Mouse (Mus musculus) neural tube, embryonic 11.5 days (tissue): ENCODE data around the gene Polrmt. TPM values are rescaled to one million over a fixed set of nuclear protein-coding genes. Genes with fewer than 3 reads are reported as not detected.

Experiments
- ATAC-seq: fragments of 200-750 bp; cut with Nextera tagmentation; 2 replicates; pipeline ENCODE4 v1.8.0; 2017; ENCODE audit warnings: moderate number of reproducible peaks, mild to moderate bottlenecking, moderate TSS enrichment, moderate library complexity; ENCODE audit not compliant: insufficient read depth, low FRiP score, low TSS enrichment
- DNase-seq: peaks from one replicate; pipeline ENCODE4 v3.0.0-alpha.2; 2015; ENCODE audit warnings: low spot score
- H3K27ac ChIP-seq: fragments of 300-500 bp; sonication (generic); 2 replicates; pipeline ENCODE4 v1.5.1; 2014; ENCODE audit warnings: low read depth, mild to moderate bottlenecking, low read length
- H3K27me3 ChIP-seq: fragments of 300-500 bp; sonication (generic); 2 replicates; pipeline ENCODE4 v1.6.1; 2014; ENCODE audit warnings: mild to moderate bottlenecking, low read length, mixed read lengths; ENCODE audit not compliant: control insufficient read depth, insufficient read depth
- H3K36me3 ChIP-seq: fragments of 300-500 bp; sonication (generic); 2 replicates; pipeline ENCODE4 v1.6.1; 2014; ENCODE audit warnings: mild to moderate bottlenecking, low read length, moderate library complexity, mixed read lengths; ENCODE audit not compliant: control insufficient read depth, insufficient read depth
- H3K4me1 ChIP-seq: fragments of 300-500 bp; sonication (generic); 2 replicates; pipeline ENCODE4 v1.6.1; 2014; ENCODE audit warnings: low read length, mixed read lengths; ENCODE audit not compliant: control insufficient read depth, insufficient read depth
- H3K4me2 ChIP-seq: fragments of 300-500 bp; sonication (generic); 2 replicates; pipeline ENCODE4 v1.6.1; 2014; ENCODE audit warnings: low read depth, mild to moderate bottlenecking, moderate library complexity
- H3K4me3 ChIP-seq: fragments of 300-500 bp; sonication (generic); 2 replicates; pipeline ENCODE4 v1.5.1; 2014; ENCODE audit warnings: low read depth, low read length
- H3K9ac ChIP-seq: fragments of 300-500 bp; sonication (generic); 2 replicates; pipeline ENCODE4 v1.6.1; 2014; ENCODE audit warnings: mild to moderate bottlenecking, low read length
- H3K9me3 ChIP-seq: fragments of 300-500 bp; sonication (generic); 2 replicates; pipeline ENCODE4 v1.6.1; 2016; ENCODE audit warnings: low read length; ENCODE audit not compliant: control insufficient read depth
- WGBS: fragments of 180-500 bp; shearing (Covaris S2); extraction: QIAGEN DNeasy Blood & Tissue Kit; methylation state at CpG from one replicate; pipeline ENCODE4 v1.1.7; 2014; 5-methylcytosine and 5-hydroxymethylcytosine counted together
- polyA plus RNA-seq: library from polyadenylated mRNA; unstranded; fragments of >200 nt; fragmentation: Nextera tagmentation; extraction: Ambion mirVana; gene quantifications from 2 replicates; pipeline ENCODE4 v1.2.1, GENCODE M21; 2014

The Polrmt gene
- polyA plus RNA-seq, 1 experiment from 2014 or later = 34.1 TPM

DNA sequence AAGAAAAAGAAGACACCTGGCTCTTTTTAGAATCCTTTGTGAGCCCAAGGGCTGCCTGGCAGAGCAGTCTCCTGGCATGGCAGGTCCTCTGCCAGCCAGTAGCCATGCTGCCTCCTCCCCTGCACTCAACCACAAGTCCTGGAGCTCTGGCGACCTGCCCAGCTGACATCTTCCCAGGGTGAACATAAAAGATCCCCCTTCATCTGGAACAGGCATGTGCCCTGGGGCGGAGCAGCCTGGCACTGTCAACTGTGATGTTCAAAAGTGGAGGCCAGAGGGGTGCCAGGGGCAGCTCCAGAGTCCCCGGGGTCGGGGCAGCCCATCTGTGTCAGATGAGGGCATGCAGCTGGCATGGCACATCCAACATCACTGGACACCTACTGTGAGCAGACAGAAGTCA lies 31.4 kb downstream of the Polrmt start:
- WGBS = 69% methylated on average over 4 of the region's 4 CpGs
- no peak for DNase-seq
- Histone ChIP-seq H3K9ac (no peak overlapping the region), H3K4me3 (no peak overlapping the region), H3K36me3 (peaks cover 3% of the 10 kb centered on the region), H3K4me1 (peaks cover 7% of the 10 kb centered on the region), H3K4me2 (no peak overlapping the region), H3K27me3 (peaks cover 42% of the 10 kb centered on the region), H3K27ac (no peak overlapping the region), H3K9me3 (no peaks in the 10 kb centered on the region)
- ATAC-seq = no peak

DNA sequence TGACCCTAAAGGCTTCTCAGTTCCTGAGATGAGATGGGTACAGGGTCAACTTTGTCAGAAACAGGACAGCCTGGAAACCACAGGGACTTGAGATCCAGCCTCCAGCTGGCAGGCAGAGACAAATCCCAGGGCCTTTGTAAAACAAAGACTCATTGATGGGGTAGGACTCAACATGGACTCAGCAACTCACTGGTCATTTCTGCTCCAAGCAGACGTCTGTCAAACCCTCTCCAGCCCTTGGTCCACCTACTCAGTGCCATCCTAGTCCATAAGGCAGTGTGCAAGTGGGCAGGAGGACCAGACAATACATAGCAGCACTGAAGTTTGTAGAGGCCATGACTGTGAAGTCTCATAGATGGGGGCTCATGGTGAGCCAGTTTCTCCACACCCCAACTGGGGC lies 33.2 kb downstream of the Polrmt start:
- no peak overlapping the region for H3K27ac ChIP-seq
- H3K4me3 ChIP-seq = no peak overlapping the region
- no peak overlapping the region for H3K9ac ChIP-seq
- 34% methylated on average over 1 of the region's 1 CpGs for WGBS
- H3K4me1 ChIP-seq = peaks cover 7% of the 10 kb centered on the region
- H3K36me3 ChIP-seq = peaks cover 14% of the 10 kb centered on the region
- H3K4me2 ChIP-seq = no peak overlapping the region
- peaks cover 36% of the 10 kb centered on the region for H3K27me3 ChIP-seq
- no peaks in the 10 kb centered on the region for H3K9me3 ChIP-seq
- DNase-seq = no peak
- ATAC-seq = no peak

DNA sequence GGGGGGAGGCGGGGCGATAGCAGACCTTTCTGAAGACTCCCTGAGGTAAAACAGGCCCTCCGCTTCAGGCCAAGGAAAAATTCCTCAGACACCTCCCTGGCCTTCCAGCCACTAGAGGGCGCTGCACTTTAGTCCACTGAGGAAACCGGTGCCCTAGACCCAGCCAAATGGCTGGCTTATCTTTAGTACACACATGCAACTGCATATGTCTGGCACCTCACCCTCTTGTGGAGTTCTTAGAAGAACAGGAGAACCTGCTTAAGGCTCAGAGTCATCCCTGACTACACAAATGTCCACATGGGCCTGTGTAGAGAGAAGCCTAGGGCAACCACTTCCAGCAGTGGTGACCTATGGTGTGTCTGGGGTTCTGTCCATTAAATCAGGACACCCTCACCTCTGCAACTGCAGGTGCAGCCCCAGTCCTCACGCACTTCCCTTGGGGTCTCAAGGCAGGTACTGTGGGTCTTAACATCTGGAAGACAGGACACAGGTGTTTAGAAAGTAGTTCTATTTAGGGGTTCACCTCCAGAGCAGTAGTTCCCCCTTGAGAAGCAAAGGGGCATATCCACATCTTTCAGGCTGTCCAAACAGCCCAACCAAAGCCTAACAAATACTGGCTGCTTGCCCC lies 33.8 kb downstream of the Polrmt start:
- no peak overlapping the region for H3K9ac ChIP-seq
- 6% methylated on average over 4 of the region's 6 CpGs for WGBS
- ATAC-seq (no peak; the same call in 1 of the 2 replicates), DNase-seq (peak; percentile 78)
- peaks cover 14% of the 10 kb centered on the region for H3K36me3 ChIP-seq
- H3K4me3 ChIP-seq = no peak overlapping the region
- no peak overlapping the region for H3K4me2 ChIP-seq
- peaks cover 30% of the 10 kb centered on the region for H3K27me3 ChIP-seq
- H3K4me1 ChIP-seq = peaks cover 7% of the 10 kb centered on the region
- H3K27ac ChIP-seq = no peak overlapping the region
- H3K9me3 ChIP-seq = no peaks in the 10 kb centered on the region

DNA sequence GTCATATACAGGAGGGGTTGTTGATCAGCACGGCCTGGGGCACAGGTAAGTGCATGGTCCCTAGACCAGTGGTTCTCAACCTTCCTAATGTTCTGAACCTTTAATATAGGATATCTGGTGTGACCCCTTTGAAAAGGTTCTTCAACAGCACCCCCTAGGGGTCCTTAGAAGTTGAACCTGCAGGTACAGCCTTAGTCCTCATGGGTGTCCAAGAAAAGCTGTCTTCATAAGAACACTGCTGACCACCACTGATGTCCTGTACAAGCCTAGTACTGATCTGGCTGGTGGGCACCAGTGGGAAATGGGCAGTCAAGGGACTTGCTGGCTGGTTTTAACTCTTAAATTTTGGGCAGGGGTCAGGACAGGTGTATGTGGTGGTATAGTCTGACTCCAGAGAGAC lies 34.4 kb downstream of the Polrmt start:
- no peak overlapping the region for H3K4me2 ChIP-seq
- H3K27me3 ChIP-seq = peaks cover 24% of the 10 kb centered on the region
- peaks cover 4% of the 10 kb centered on the region for H3K4me1 ChIP-seq
- H3K4me3 ChIP-seq = no peak overlapping the region
- no peaks in the 10 kb centered on the region for H3K9me3 ChIP-seq
- H3K27ac ChIP-seq = no peak overlapping the region
- ATAC-seq = no peak; the same call in 1 of the 2 replicates
- WGBS = 85% methylated on average over 1 of the region's 1 CpGs
- peaks cover 14% of the 10 kb centered on the region for H3K36me3 ChIP-seq
- H3K9ac ChIP-seq = no peak overlapping the region
- no peak for DNase-seq

DNA sequence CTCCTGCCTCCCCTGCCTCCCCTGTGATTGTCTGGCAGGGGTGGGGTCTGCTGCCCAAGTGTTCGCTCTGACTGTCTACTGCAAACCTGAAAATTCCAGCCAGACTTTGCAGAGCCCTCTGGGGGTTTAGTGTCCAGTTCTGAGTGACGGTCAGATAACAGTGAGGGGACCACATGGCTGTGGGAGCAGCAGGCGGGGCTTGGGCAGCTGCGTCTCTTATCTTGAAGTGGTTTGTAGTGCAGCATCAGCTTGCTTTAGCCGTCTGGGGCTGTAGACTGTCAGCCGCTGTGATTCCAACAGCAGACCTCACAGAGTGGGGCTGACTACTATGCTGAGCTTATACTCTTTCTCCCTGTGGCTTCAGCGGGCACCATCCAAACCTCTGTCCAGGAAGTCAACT lies 37.1 kb downstream of the Polrmt start:
- Histone ChIP-seq H3K27ac (no peak overlapping the region), H3K36me3 (peaks cover 14% of the 10 kb centered on the region)
- WGBS = 91% methylated on average over 7 of the region's 7 CpGs

DNA sequence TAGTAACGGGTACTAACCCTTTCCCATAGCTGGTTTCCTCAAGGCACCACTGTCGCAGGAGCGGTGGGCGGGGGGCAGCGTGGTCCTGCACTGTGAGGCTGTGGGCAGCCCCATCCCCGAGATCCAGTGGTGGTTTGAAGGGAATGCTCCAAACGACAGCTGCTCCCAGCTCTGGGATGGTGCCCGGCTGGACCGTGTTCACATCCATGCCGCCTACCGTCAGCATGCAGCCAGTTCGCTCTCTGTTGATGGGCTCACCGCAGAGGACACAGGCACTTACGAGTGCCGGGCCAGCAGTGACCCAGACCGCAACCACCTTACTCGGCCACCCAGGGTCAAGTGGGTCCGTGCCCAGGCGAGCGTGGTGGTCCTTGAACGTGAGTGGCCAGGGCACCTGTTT lies 37.7 kb downstream of the Polrmt start:
- H3K27ac ChIP-seq = no peak overlapping the region
- ATAC-seq (no peak), DNase-seq (no peak)
- no peaks in the 10 kb centered on the region for H3K27me3 ChIP-seq
- no peaks in the 10 kb centered on the region for H3K9me3 ChIP-seq
- no peak overlapping the region for H3K9ac ChIP-seq
- no peak overlapping the region for H3K4me2 ChIP-seq
- H3K4me3 ChIP-seq = no peak overlapping the region
- H3K4me1 ChIP-seq = peaks cover 15% of the 10 kb centered on the region
- 94% methylated on average over 21 of the region's 21 CpGs for WGBS
- peaks cover 14% of the 10 kb centered on the region for H3K36me3 ChIP-seq

More for the DNA sequence above, 37.1 kb downstream of the Polrmt start:
- H3K27me3 ChIP-seq = no peaks in the 10 kb centered on the region
- H3K4me3 ChIP-seq = no peak overlapping the region
- peaks cover 15% of the 10 kb centered on the region for H3K4me1 ChIP-seq
- H3K4me2 ChIP-seq = no peak overlapping the region
- no peak overlapping the region for H3K9ac ChIP-seq
- DNase-seq (no peak), ATAC-seq (no peak)
- H3K9me3 ChIP-seq = no peaks in the 10 kb centered on the region

DNA sequence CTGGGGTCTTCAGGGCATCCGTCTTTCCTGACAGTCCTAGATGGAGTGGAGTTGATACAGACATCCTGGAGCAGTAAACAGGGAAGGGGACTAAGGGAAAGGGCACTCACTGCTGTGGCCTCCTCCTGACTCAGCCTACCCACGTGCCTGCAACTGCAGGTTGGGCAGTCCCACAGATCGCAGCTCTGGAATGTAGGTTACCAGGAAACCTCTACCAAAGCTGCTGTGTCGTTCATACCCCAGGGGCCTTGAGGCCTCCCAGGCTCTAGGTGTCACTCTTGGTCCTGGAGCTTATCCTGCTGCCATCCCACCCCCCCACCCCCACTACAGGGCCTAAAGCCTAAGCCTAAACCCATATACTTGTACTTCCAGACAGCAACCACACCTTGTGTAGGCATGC lies 38.6 kb downstream of the Polrmt start:
- H3K9me3 ChIP-seq = no peaks in the 10 kb centered on the region
- H3K9ac ChIP-seq = no peak overlapping the region
- peaks cover 15% of the 10 kb centered on the region for H3K4me1 ChIP-seq
- H3K4me2 ChIP-seq = no peak overlapping the region
- WGBS = 72% methylated on average over 4 of the region's 4 CpGs
- no peak overlapping the region for H3K4me3 ChIP-seq
- H3K27ac ChIP-seq = no peak overlapping the region
- H3K36me3 ChIP-seq = peaks cover 14% of the 10 kb centered on the region
- ATAC-seq (no peak), DNase-seq (no peak)
- no peaks in the 10 kb centered on the region for H3K27me3 ChIP-seq

DNA sequence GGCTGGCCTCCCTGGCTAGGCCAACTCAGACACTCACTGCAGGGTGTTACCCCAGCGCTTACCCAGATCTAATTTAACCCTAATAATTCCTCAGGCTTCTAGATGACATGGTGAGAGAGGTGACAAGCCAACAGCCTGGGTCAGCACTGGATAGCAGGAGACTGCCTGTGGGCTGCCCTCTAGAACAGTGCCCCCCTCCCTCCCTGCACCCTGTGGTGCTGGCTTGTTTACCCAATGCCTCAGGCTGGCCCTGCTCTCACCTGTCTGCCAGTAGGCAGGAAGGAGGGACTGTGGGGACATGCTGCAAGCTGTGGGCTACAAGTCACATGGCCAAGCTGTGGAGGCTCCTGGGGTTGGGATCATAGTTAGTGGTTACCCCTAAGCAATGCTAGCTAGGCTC lies 39.2 kb downstream of the Polrmt start:
- Histone ChIP-seq H3K27ac (no peak overlapping the region), H3K9ac (no peak overlapping the region), H3K9me3 (no peaks in the 10 kb centered on the region), H3K4me2 (no peak overlapping the region), H3K4me3 (no peak overlapping the region), H3K27me3 (no peaks in the 10 kb centered on the region), H3K4me1 (peaks cover 15% of the 10 kb centered on the region), H3K36me3 (peaks cover 14% of the 10 kb centered on the region)
- 66% methylated on average over 1 of the region's 1 CpGs for WGBS
- DNase-seq (no peak), ATAC-seq (no peak)

DNA sequence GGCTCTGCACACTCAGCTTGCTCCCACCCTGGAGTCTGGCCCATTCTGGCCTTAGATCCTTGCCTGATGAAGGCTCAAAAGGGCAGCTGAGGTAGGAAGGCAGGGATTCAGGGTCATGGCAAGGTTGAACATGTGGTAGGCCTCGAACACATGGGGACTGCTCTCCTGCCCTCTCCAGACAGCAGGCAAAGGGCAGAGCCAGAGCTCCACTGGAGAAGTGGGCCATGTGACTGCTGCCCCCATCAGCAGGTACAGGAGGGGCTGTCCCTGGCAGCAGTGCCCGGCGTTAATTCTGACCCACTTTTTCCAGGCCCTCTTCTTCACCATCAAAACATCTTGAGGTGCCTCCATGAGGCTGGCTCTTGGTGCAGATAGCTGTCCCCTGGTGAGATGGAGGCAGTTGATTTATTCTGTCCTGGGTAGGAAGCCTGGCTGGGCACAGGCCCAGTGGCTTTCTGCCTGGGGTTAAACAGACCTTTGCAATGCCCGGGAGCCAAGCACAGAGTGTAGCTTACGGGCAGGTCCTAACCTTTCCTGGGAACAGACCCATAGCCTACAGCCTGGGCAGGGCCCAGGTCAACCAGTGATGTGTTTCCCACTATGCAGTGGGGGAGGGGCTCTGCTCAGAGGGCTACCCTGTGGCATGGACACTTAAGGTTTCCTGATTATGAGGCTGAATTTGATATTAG lies 39.8 kb downstream of the Polrmt start:
- Histone ChIP-seq H3K9me3 (no peaks in the 10 kb centered on the region), H3K4me2 (0 out of 2 replicates have a peak overlapping the region, but pooled peaks have one; percentile 94), H3K27me3 (no peaks in the 10 kb centered on the region), H3K4me1 (peaks cover 15% of the 10 kb centered on the region), H3K9ac (no peak overlapping the region), H3K27ac (no peak overlapping the region), H3K4me3 (0 out of 2 replicates have a peak overlapping the region, but pooled peaks have one; percentile 11), H3K36me3 (peaks cover 14% of the 10 kb centered on the region)
- DNase-seq (no peak), ATAC-seq (no peak)
- WGBS = 85% methylated on average over 5 of the region's 5 CpGs
